Mouse (Mus musculus) neural tube, embryonic 15.5 days (tissue): Measurements from ENCODE around the gene Slco3a1. TPM values are rescaled to one million over a fixed set of nuclear protein-coding genes. Genes with fewer than 3 reads are reported as not detected.
"Not testable (repeated sequence)": the region's sequence is repeated elsewhere in the genome, so short reads cannot be mapped to it uniquely, and the experiment has no call there.

Source experiments
- ATAC-seq: fragments of 200-750 bp; cut with Nextera tagmentation; 2 replicates; pipeline ENCODE4 v1.8.0; 2017; ENCODE audit warnings: mild to moderate bottlenecking, moderate TSS enrichment, moderate library complexity; ENCODE audit not compliant: low FRiP score
- H3K27ac ChIP-seq: fragments of 300-500 bp; sonication (generic); replicated peaks from 2 replicates; pipeline ENCODE4 v1.5.1; 2015; ENCODE audit warnings: mild to moderate bottlenecking, inconsistent platforms
- H3K27me3 ChIP-seq: fragments of 300-500 bp; sonication (generic); replicated peaks from 2 replicates; pipeline ENCODE4 v1.6.1; 2015; ENCODE audit warnings: inconsistent platforms
- H3K36me3 ChIP-seq: fragments of 300-500 bp; sonication (generic); 2 replicates; pipeline ENCODE4 v1.6.1; 2015; ENCODE audit warnings: inconsistent platforms
- H3K4me1 ChIP-seq: fragments of 300-500 bp; sonication (generic); 2 replicates; pipeline ENCODE4 v1.6.1; 2015; ENCODE audit warnings: inconsistent platforms
- H3K4me2 ChIP-seq: fragments of 300-500 bp; sonication (generic); 2 replicates; pipeline ENCODE4 v1.6.1; 2015; ENCODE audit warnings: inconsistent platforms, mild to moderate bottlenecking, moderate library complexity
- H3K4me3 ChIP-seq: fragments of 300-500 bp; sonication (generic); replicated peaks from 2 replicates; pipeline ENCODE4 v1.5.1; 2015; ENCODE audit warnings: mild to moderate bottlenecking, inconsistent platforms
- H3K9ac ChIP-seq: fragments of 300-500 bp; sonication (generic); replicated peaks from 2 replicates; pipeline ENCODE4 v1.6.1; 2015; ENCODE audit warnings: mild to moderate bottlenecking, inconsistent platforms
- H3K9me3 ChIP-seq: fragments of 300-500 bp; sonication (generic); replicated peaks from 2 replicates; pipeline ENCODE4 v1.6.1; 2016; ENCODE audit warnings: inconsistent platforms
- WGBS: fragments of 180-500 bp; shearing (Covaris S2); methylation state at CpG from one replicate; pipeline ENCODE4 v1.1.7; 2015; ENCODE audit warnings: mixed read lengths; 5-methylcytosine and 5-hydroxymethylcytosine counted together
- polyA plus RNA-seq: library from polyadenylated mRNA; unstranded; fragments of >200 nt; fragmentation: Nextera tagmentation; extraction: Ambion mirVana; gene quantifications from 2 replicates; pipeline ENCODE4 v1.2.1, GENCODE M21; 2015

Gene Slco3a1
- polyA plus RNA-seq, 1 experiment from 2014 or later: 24.1 TPM

DNA sequence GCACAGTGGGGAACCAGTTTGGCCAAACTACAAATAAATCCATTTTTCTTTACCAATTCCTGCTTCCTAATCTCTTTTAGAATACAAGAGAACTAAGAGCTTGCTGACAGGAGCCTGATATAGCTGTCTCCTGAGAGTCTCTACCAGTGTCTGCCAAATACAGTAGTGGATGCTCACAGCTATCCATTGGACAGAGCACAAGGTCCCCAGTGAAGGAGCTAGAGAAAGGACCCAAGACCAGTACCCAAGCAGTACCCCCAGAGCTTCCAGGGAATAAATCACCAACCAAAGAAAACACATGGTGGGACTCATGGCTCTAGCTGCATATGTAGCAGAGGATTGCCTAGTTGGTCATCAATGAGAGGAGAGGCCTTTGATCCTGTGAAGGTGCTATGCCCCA, 146.7 kb downstream of the Slco3a1 start:
- not testable (repeated sequence) for H3K9ac ChIP-seq, H3K27me3 ChIP-seq, H3K4me2 ChIP-seq, H3K4me3 ChIP-seq, H3K27ac ChIP-seq, H3K36me3 ChIP-seq, ATAC-seq, H3K4me1 ChIP-seq, H3K9me3 ChIP-seq

DNA sequence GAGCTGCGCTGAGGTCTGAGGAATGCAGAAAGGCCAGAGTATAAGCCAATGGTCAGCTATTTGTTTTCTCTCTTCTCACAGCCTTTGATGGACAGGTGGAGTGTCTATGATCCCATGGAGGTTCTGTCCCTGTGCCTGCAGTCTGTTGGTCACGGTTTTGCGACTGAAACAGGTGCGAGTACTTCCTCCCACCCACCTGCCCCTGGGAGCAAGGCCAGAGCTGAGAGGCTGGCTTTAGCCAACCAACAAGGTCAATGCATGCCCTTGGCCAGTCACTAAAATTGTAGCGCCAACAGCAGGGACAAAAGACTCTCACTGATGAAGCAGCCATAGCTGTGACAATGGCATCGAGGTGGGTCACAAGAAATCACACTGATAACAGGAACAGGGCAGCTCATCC, 154.9 kb downstream of the Slco3a1 start:
- no peak overlapping the region for H3K9ac ChIP-seq
- ATAC-seq: no peak
- 93% methylated on average over 6 of the region's 6 CpGs for WGBS

DNA sequence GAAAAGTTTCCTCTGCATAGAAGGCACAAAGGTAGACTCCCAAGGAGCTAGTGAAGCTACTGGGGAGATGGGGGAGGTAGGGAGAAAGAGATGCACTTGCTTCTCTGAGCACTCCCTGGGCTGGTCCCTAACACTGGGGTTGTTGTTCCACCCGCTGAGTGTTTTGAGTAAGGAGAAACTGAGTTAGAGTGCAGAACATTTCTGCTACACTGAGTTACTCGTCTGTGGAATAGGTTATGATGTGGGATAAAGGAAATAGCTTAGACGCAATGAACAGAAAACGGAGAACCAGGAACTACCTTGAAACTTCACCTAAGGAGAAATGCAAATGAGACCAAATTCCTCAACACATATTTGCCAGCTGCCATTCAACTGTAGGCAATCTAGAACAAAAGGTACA, 155.4 kb downstream of the Slco3a1 start:
- no peaks in the 10 kb centered on the region for H3K9me3 ChIP-seq
- H3K4me3 ChIP-seq: no peak overlapping the region
- H3K4me2 ChIP-seq: no peak overlapping the region
- no peak overlapping the region for H3K27ac ChIP-seq
- no peaks in the 10 kb centered on the region for H3K36me3 ChIP-seq
- H3K27me3 ChIP-seq: no peaks in the 10 kb centered on the region
- H3K4me1 ChIP-seq: peaks cover 7% of the 10 kb centered on the region; the same call in 1 of the 2 replicates
- H3K9ac ChIP-seq: no peak overlapping the region
- 95% methylated on average over 4 of the region's 4 CpGs for WGBS
- no peak for ATAC-seq

More for the DNA sequence above, 154.9 kb downstream of the Slco3a1 start:
- no peaks in the 10 kb centered on the region for H3K36me3 ChIP-seq
- no peak overlapping the region for H3K4me3 ChIP-seq
- peaks cover 7% of the 10 kb centered on the region; the same call in 1 of the 2 replicates for H3K4me1 ChIP-seq
- no peak overlapping the region for H3K4me2 ChIP-seq
- H3K27ac ChIP-seq: no peak overlapping the region
- H3K9me3 ChIP-seq: no peaks in the 10 kb centered on the region
- H3K27me3 ChIP-seq: no peaks in the 10 kb centered on the region

DNA sequence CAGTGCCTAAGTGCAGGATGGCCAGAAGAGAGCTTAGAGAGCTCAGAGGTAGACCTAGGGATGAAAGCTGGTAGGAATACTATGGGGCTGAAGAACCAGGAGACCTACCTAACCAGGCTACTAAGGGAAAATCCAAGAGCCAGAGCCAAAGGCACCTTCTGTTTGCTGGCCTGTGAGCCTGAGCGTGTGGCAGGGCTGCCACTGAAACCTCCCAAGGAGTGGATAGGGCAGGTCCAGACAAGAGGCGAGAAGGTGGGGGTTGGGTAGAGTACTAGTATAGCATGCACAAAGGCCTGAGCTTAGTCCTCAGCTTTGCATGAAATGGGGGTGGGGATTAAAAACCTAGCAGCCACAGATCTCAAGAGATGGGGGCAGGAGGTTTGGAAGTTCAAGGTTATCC, 156.3 kb downstream of the Slco3a1 start:
- H3K4me1 ChIP-seq: peaks cover 15% of the 10 kb centered on the region
- no peaks in the 10 kb centered on the region for H3K9me3 ChIP-seq
- WGBS: 90% methylated on average over 2 of the region's 2 CpGs
- no peak overlapping the region for H3K4me3 ChIP-seq
- no peak overlapping the region for H3K4me2 ChIP-seq
- no peak overlapping the region for H3K9ac ChIP-seq
- no peak overlapping the region for H3K27ac ChIP-seq
- H3K36me3 ChIP-seq: no peaks in the 10 kb centered on the region
- no peaks in the 10 kb centered on the region for H3K27me3 ChIP-seq
- ATAC-seq: no peak

DNA sequence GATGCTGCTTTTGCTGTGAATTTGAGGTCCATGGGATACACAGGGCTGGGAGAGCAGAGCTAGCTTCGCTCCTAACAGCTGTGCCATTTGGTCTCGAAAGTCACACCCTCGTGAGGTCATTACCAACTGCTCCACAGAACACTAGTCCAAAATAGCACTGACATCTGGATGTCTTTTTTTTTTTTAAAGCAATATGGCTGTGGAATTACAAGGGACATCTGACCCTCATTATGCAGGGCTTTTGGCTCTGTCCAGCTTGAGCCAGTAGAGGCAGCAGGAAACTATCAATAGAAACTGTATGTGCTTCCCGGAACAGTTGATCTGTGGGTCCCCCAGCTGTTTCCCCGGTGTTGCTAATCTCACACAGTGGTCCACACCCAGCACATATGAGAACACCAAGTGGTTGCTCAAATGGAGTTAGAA, 163.1 kb downstream of the Slco3a1 start:
- no peak overlapping the region for H3K9ac ChIP-seq
- 76% methylated on average over 5 of the region's 5 CpGs for WGBS
- ATAC-seq: no peak
- H3K4me1 ChIP-seq: peaks cover 10% of the 10 kb centered on the region
- H3K9me3 ChIP-seq: no peaks in the 10 kb centered on the region
- no peaks in the 10 kb centered on the region for H3K36me3 ChIP-seq
- H3K27ac ChIP-seq: no peak overlapping the region
- no peaks in the 10 kb centered on the region for H3K27me3 ChIP-seq
- H3K4me3 ChIP-seq: no peak overlapping the region
- H3K4me2 ChIP-seq: no peak overlapping the region

DNA sequence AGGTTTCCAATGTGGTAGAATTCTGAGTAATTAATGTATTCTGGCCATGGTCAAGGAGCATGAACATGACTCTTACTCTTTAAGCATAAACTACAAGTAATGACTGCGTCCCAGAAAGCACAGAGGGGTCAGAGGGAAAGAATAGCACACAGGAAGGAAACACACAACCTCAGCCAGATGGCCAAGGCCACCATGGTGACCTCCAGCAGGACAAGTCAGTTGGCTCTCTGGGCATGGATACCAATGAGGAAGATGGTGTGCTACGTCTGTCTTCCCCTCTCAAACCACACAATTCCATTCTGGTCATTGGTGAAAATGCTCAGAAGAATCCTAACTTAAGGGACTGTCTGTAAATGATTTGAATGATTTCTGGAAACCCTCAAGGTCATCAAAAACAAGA, 165.0 kb downstream of the Slco3a1 start:
- ATAC-seq: no peak
- H3K9ac ChIP-seq: no peak overlapping the region
- 51% methylated on average over 2 of the region's 2 CpGs for WGBS
- no peaks in the 10 kb centered on the region for H3K9me3 ChIP-seq
- no peak overlapping the region for H3K4me2 ChIP-seq
- no peak overlapping the region for H3K27ac ChIP-seq
- H3K27me3 ChIP-seq: no peaks in the 10 kb centered on the region
- H3K4me1 ChIP-seq: peaks cover 14% of the 10 kb centered on the region
- H3K36me3 ChIP-seq: no peaks in the 10 kb centered on the region
- H3K4me3 ChIP-seq: no peak overlapping the region

DNA sequence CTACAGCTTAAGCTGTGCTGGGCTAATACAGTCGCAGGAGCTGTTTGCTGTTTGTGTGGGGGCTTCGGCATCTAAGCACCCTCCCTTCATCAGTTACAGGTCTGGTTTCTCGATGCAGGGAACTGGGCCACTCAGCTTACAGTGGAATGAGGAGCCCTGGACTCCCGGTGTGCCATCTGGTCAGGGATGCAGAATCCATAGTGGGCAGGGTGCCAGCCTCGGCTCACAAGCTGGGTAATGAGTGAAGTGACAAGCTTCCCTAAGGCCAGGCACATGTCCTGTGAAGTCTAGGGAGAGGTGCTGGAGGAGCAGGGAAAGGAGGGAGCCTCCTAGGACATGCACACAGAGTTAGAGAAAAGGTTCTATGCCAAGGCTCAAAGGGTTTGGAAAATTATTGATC, 168.3 kb downstream of the Slco3a1 start:
- Histone ChIP-seq H3K9me3 (no peaks in the 10 kb centered on the region), H3K36me3 (no peaks in the 10 kb centered on the region), H3K4me2 (no peak overlapping the region), H3K9ac (no peak overlapping the region), H3K27me3 (no peaks in the 10 kb centered on the region), H3K4me1 (0 out of 2 replicates have a peak, but pooled peaks cover 7% of the 10 kb centered on the region), H3K27ac (no peak overlapping the region), H3K4me3 (no peak overlapping the region)
- 70% methylated on average over 5 of the region's 5 CpGs for WGBS
- no peak for ATAC-seq

DNA sequence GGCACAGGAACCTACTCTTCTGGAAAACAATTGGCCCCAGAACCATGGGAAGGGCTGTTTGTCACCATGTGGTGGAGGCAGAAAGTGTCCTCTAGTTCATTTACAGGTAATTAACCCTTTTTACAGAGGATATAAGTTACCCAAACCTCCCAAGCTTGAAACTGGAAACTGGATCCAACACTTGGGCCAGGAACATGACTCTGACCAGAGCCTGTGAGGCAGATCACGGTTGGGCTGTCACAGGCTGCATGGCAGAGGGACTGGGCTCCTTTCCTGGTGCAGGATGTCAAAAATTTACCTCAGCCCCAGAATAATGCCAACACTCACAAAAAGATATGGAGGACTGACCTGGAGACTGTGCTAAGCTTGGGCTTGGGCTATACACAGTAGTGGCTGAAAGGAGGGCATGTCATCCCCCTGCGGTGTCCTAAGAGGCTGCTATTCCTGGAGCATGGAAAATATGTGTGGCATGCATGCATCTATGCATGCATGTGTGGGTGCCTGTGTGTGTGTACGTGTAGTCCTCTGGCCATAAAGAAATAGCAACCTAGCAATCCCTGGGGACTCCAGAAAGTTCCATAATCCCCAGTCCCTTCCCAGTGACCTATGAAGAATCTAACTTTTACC, 171.4 kb downstream of the Slco3a1 start:
- H3K4me1 ChIP-seq: 0 out of 2 replicates have a peak, but pooled peaks cover 7% of the 10 kb centered on the region
- H3K27ac ChIP-seq: no peak overlapping the region
- ATAC-seq: no peak
- no peaks in the 10 kb centered on the region for H3K9me3 ChIP-seq
- WGBS: 81% methylated on average over 3 of the region's 3 CpGs
- H3K4me3 ChIP-seq: no peak overlapping the region
- H3K9ac ChIP-seq: no peak overlapping the region
- no peaks in the 10 kb centered on the region for H3K27me3 ChIP-seq
- H3K36me3 ChIP-seq: no peaks in the 10 kb centered on the region
- no peak overlapping the region for H3K4me2 ChIP-seq

DNA sequence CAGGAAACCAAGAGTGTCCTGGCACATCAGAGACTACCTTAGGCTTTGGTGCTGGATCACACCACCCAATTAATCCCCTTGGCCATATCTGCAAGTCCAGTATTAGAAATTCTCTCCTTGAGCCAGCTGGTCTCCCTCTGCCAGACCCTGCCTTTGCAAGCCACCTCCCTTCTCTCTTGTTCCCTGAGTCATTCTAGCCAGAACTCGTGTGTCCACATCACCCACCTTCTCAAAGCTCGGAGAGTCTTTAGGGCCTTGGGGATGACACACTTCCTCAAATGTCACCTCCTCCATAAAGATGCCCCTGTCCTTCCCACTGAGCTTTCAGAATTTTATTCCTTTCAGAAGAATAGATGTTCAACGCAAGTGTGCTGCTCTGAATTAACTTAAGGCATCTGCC, 172.3 kb downstream of the Slco3a1 start:
- Histone ChIP-seq H3K27ac (no peak overlapping the region), H3K4me1 (peaks cover 12% of the 10 kb centered on the region; the same call in 1 of the 2 replicates), H3K36me3 (no peaks in the 10 kb centered on the region), H3K27me3 (no peaks in the 10 kb centered on the region), H3K4me2 (no peak overlapping the region), H3K9ac (no peak overlapping the region), H3K9me3 (no peaks in the 10 kb centered on the region), H3K4me3 (no peak overlapping the region)
- 77% methylated on average over 3 of the region's 3 CpGs for WGBS
- ATAC-seq: no peak

DNA sequence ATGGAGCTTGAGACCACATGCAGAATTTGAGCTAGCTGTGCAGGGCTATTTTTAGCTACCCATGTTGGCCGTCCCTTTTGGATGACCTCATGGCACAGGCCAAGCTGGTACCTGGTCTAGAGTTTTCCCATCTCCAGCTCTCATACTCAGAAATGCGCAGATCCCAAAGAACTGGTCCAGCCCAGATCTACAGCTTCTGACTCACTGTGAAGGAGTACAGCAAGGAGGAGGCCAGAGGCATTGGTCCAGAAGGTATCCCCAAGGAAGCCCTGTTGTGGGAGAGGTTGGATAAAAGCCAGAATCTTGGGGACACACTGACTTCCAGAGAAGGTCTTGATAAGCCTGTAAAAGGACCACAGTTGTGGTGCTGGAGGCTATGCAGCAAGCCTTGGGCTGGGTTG, 172.7 kb downstream of the Slco3a1 start:
- peaks cover 12% of the 10 kb centered on the region for H3K4me1 ChIP-seq
- ATAC-seq: no peak
- H3K9ac ChIP-seq: no peak overlapping the region
- H3K4me2 ChIP-seq: no peak overlapping the region
- H3K36me3 ChIP-seq: no peaks in the 10 kb centered on the region
- no peaks in the 10 kb centered on the region for H3K27me3 ChIP-seq
- 88% methylated on average over 2 of the region's 2 CpGs for WGBS
- H3K27ac ChIP-seq: no peak overlapping the region
- H3K9me3 ChIP-seq: no peaks in the 10 kb centered on the region
- H3K4me3 ChIP-seq: no peak overlapping the region

DNA sequence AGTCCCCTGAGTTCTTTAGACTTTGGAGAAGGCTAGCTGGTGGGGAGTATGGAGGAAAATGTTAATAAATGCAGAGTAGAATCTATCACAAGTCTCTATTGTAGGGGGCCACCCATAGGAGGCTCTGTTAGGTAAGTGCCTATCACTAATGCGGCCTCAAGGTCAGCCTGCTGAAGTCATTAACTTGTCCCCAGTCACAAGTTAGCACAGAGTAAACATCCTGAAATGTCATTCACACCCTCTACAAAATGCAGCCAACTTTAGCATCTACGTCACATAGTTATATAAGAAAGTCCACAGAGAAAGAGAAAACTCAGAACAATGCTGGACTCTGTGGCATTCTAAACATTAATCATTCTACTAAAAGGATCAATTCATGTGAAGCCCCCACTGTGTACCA, 173.5 kb downstream of the Slco3a1 start:
- Histone ChIP-seq H3K4me2 (no peak overlapping the region), H3K9me3 (no peaks in the 10 kb centered on the region), H3K4me3 (no peak overlapping the region), H3K27me3 (no peaks in the 10 kb centered on the region), H3K27ac (no peak overlapping the region), H3K36me3 (no peaks in the 10 kb centered on the region), H3K9ac (no peak overlapping the region), H3K4me1 (peaks cover 13% of the 10 kb centered on the region)
- ATAC-seq: no peak
- WGBS: 85% methylated on average over 2 of the region's 2 CpGs

DNA sequence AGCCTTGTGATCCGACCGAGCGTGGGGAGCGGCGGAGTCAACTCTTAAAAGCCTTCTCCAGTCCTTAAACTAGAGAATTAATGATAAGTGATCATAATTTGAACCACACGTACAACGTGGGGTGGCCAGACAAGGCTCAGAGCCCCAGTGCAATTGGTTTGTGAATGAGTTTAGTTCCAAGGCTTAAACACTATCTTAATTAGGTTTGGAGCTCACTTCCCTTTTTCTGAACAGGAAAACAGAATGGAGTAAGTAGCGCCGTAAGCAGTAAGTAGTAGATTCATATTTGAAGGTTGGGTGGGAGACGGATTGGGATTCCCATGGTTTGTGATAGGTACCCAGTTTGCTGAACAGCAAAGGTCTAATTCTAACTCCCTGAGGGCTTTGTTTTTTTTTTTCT, 176.7 kb downstream of the Slco3a1 start:
- no peaks in the 10 kb centered on the region for H3K27me3 ChIP-seq
- no peak overlapping the region for H3K4me3 ChIP-seq
- H3K4me2 ChIP-seq: no peak overlapping the region
- WGBS: 68% methylated on average over 10 of the region's 10 CpGs
- no peaks in the 10 kb centered on the region for H3K36me3 ChIP-seq
- no peak overlapping the region for H3K9ac ChIP-seq
- no peak for ATAC-seq
- no peaks in the 10 kb centered on the region for H3K9me3 ChIP-seq
- peaks cover 13% of the 10 kb centered on the region for H3K4me1 ChIP-seq
- no peak overlapping the region for H3K27ac ChIP-seq
